Mouse (Mus musculus): Measurements from ENCODE around the gene 5730596B20Rik. TPM values are rescaled to one million over a fixed set of nuclear protein-coding genes. Genes with fewer than 3 reads are reported as not detected.

Gene 5730596B20Rik
- 0.45 and 0.63 TPM in 2 replicates for total RNA-seq (2021)
- long read RNA-seq, experiment 1: 0 reads
- long read RNA-seq, experiment 2: 0 reads

- peak; percentile 48 for DNase-seq
These were observed at the start of gene 5730596B20Rik for GRCm38 (mm10) chr6:52177061-52177735. Gene 5730596B20Rik (plus strand): TSS chr6:52177498.

DNA sequence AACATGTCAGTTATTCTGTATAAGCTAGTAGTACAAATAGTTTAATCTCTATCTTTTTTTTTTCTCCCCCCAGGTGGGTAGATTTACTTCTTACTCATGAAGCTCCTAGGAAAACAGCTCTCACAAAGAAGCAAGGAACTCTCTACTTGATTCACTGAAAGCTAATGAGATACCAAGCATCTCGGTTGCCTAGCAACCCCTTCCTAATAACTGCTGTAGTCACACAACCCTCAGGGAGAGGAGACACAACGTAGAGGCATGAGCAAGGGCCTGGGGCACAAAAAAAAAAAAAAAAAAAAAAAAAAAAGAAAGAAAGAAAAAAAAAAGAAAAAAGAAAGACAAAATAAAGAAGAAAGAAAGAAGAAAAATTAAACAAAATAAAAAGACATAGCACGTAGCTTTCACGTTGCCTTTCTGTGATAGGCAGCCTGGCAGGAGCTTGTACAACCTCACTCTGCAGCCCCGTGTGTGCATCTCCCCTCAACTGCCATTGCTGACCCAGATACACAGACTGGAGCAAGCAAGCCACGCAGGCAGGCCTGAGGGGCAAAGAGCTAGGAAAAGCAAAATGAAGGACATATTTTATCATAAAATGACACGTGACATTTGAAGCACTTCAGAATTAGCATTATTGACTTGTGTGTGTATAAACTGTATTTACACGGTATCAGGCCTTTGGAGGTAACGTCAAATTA is 39.3 kb upstream of the 5730596B20Rik start:
- DNase-seq: no peak

GRCm38 (mm10) chr6:52138576-52138975 is 38.7 kb upstream of the 5730596B20Rik start:
- DNase-seq: no peak

DNA sequence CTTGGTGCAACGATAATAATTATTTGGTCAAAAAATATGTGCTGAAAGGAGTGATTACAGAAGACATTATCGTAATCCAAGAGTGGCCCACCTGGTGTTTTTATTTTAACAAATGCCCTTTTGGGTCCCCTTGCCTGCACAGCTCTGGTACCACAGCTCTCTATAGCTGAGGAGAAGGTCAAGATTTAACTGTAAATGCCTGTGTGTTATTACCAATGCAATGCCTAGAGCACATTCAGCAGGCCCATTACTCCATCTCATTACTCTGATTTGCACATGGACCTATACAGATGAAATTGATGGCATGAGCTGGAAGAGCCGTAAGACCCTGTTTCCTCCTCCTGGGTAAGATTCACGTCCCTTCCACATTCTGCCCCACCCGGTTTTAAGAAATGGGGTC is 38.2 kb upstream of the 5730596B20Rik start:
- no peak for DNase-seq

GRCm38 (mm10) chr6:52150401-52150966 is 26.8 kb upstream of the 5730596B20Rik start:
- no peak for DNase-seq

DNA sequence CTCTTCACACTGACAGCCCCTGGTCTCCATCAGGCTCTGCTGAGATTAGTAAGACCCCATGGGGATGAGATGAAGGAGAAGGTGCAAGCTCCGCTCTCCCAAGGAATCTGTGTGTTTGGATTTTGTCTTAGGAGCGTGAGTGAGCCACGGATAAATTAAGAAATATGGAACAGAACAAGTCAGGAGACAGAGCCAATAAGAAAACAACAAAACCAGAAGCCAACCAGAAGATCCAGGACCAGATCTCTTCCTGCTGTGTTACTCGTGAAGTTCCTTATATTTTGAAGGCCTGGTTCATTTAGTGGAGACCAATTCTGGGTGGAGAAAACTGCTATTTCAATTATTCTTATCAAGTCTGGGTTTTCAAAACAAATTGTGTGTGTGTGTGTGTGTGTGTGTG is 25.7 kb upstream of the 5730596B20Rik start:
- no peak for DNase-seq

GRCm38 (mm10) chr6:52152226-52153193 is 24.8 kb upstream of the 5730596B20Rik start:
- no peak for DNase-seq

DNA sequence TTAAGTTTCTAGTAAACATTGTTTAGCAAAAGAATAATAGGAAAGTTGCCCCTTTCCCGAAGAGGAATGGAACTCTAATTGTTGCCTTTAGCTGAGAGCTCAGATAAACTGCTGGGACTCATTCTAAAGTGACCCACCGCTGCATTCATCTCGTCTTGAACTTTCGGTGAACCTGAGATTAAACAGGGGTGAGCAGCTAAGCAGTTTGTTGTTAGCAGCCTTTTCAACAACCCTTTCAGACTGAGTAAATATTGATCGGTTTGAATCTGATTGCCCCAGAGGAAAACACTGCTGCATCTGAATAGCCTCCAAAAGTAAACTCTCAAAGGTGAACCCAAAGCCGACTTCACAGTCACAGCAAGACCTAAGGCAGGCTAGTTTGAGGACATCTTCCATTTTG is 24.0 kb upstream of the 5730596B20Rik start:
- DNase-seq: no peak

- no peak for DNase-seq
These were observed 23.3 kb upstream of the 5730596B20Rik start for GRCm38 (mm10) chr6:52154044-52154443.

- DNase-seq: no peak
These were observed 21.8 kb upstream of the 5730596B20Rik start for GRCm38 (mm10) chr6:52155471-52155870.

DNA sequence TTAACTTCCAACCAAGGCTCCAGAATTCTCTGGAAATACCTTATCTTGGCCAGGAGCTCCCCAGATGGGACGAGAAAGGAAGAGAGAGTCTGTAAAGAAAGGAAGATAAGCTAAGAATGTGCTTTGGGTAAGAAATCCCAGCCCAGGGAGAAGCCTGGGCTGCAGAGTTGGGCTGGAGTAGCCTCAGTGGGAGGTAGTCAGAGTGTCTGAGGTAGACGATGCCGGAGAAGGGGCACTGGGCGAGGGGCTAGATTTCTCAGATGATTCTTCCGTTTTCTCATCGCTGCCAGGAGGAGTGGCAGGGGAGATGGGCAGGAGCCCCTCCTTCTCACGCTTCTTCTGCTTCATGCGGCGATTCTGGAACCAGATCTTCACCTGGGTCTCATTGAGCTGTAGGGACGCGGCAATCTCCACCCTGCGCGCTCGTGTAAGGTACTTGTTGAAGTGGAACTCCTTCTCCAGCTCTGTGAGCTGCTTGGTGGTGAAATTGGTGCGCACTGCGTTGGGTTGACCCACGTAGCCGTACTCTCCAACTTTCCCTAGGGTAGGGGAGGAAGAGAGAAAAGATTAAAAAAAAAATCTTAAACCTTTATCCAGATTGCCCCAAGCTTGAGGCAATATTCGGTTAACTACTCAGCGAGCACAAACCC is 20.6 kb upstream of the 5730596B20Rik start:
- no peak for DNase-seq

- DNase-seq: peak; percentile 13
These were observed 19.6 kb upstream of the 5730596B20Rik start for GRCm38 (mm10) chr6:52157466-52158275.

GRCm38 (mm10) chr6:52158276-52159051 is 18.8 kb upstream of the 5730596B20Rik start, which contains the start of gene Hoxa1:
Gene Hoxa1 (minus strand): TSS chr6:52158317.
- DNase-seq: peak; percentile 94

GRCm38 (mm10) chr6:52159164-52159761 is 18.0 kb upstream of the 5730596B20Rik start:
- peak; percentile 69 for DNase-seq

DNA sequence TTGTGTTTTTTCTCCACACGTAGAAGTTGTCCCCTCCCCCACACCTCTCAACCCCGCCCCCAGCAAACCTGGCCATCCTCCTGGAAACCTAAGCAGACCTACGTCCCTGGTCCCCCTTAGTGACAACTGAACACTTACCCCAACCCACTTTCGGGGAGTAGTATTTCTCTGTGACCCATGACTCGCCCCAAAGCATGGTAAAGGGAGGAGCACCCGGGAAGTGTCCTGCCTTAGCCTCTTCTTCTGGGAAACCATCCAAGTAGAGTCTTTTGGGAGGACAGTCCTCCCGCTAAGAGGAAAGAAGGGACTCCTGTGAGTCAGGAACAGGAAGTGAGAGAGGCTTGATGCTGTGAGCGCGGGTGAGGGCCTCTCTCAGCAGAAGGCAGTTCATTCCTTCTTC is 17.3 kb upstream of the 5730596B20Rik start:
- DNase-seq: peak; percentile 61

GRCm38 (mm10) chr6:52160511-52161335 is 16.6 kb upstream of the 5730596B20Rik start:
- DNase-seq: peak; percentile 76

- no peak for DNase-seq
These were observed 15.8 kb upstream of the 5730596B20Rik start for GRCm38 (mm10) chr6:52161336-52162092.

- peak; percentile 32 for DNase-seq
These were observed 15.3 kb upstream of the 5730596B20Rik start for GRCm38 (mm10) chr6:52162093-52162380.
